Mouse (Mus musculus): ENCODE results near the gene Zfp770. TPM values are rescaled to one million over a fixed set of nuclear protein-coding genes. Genes with fewer than 3 reads are reported as not detected.

Zfp770 gene
- total RNA-seq, 2 experiments from 2014 or later, result 23.1 to 25.4 TPM

- no peak for DNase-seq (ENCODE audit: low spot score in 2 of 2)
Measured at GRCm38 (mm10) chr2:114144915-114145314, 56.4 kb downstream of the Zfp770 start.

GRCm38 (mm10) chr2:114143842-114144241, 57.4 kb downstream of the Zfp770 start:
- no peak for DNase-seq (ENCODE audit: low spot score in 2 of 2)

Small RNA genes within 50 kb of the gene (microRNA-seq; reads per million reads assigned to microRNA genes)
- 0 to 0.25 reads per million in 2 experiments for gene Mir7002

Other genes with a start within 250 kb of the Zfp770 start
- gene Gjd2, start 187.8 kb downstream of the Zfp770 start, total RNA-seq (2021), result 1 to 10 TPM; 4.5 to 5.5 TPM
- not detected for gene Actc1, start 147.9 kb downstream of the Zfp770 start, total RNA-seq (2021)
- gene Aqr, start 14.4 kb downstream of the Zfp770 start, total RNA-seq (2021), result 10 to 100 TPM; 31.7 to 33.5 TPM